Mouse (Mus musculus) liver, adult 2 months (tissue): ENCODE measurements at regions not wholly inside any gene's neighbourhood (a gene's known extent, or its start where the extent isn't known, plus 50 kb on each side); places are given as distances from the start of the nearest gene placed in this dataset.
A peak's percentile ranks its signal among the peaks of the same experiment; 100 is the strongest.

Experiments used
- DNase-seq: peaks from one replicate; pipeline ENCODE4 v3.0.0-alpha.2; 2011; ENCODE audit warnings: low read depth, low spot score; ENCODE audit errors: extremely low read depth
- H3K27ac ChIP-seq: fragments of 200-500 bp; replicated peaks from 2 replicates; pipeline ENCODE4 v1.5.1; 2012; ENCODE audit warnings: low read depth, mild to moderate bottlenecking, control low read depth, inconsistent platforms, low read length; ENCODE audit not compliant: insufficient read depth
- H3K27me3 ChIP-seq: fragments of 200-500 bp; 2 replicates; pipeline ENCODE4 v1.6.1; 2012; ENCODE audit warnings: mild to moderate bottlenecking, moderate library complexity, low read length, inconsistent platforms; ENCODE audit not compliant: control insufficient read depth, insufficient read depth
- H3K36me3 ChIP-seq: fragments of 200-500 bp; 2 replicates; pipeline ENCODE4 v1.6.1; 2012; ENCODE audit warnings: low read length, inconsistent platforms; ENCODE audit not compliant: control insufficient read depth, insufficient read depth
- H3K4me1 ChIP-seq: fragments of 200-500 bp; 2 replicates; pipeline ENCODE4 v1.6.1; 2011; ENCODE audit warnings: low read length; ENCODE audit not compliant: control insufficient read depth, insufficient read depth
- H3K4me3 ChIP-seq: fragments of 200-500 bp; 2 replicates; pipeline ENCODE4 v1.5.1; 2011; ENCODE audit warnings: low read depth, mild to moderate bottlenecking, control low read depth, low read length, moderate library complexity; ENCODE audit not compliant: insufficient read depth
- H3K79me2 ChIP-seq: fragments of 200-500 bp; 2 replicates; pipeline ENCODE4 v1.6.1; 2012; ENCODE audit warnings: inconsistent platforms, mild to moderate bottlenecking, low read length, moderate library complexity; ENCODE audit not compliant: control insufficient read depth, insufficient read depth
- H3K9ac ChIP-seq: fragments of 200-500 bp; 2 replicates; pipeline ENCODE4 v1.6.1; 2012; ENCODE audit warnings: low read depth, mild to moderate bottlenecking, control low read depth, inconsistent platforms, low read length
- CTCF ChIP-seq: fragments of 200-500 bp; IDR thresholded peaks from 2 replicates; pipeline ENCODE4 v1.5.1; 2011; ENCODE audit warnings: low read depth, low read length, control low read depth
- POLR2A ChIP-seq: fragments of 200-500 bp; IDR thresholded peaks from 2 replicates; pipeline ENCODE4 v1.6.1; 2011; ENCODE audit warnings: low read length, control low read depth; ENCODE audit not compliant: insufficient read depth; ENCODE audit errors: extremely low read depth
- WGBS: fragments of 180-500 bp; shearing (Covaris S2); methylation state at CpG from one replicate; pipeline ENCODE4 v1.1.7; 2018; 5-methylcytosine and 5-hydroxymethylcytosine counted together

- H3K79me2 ChIP-seq = no peaks in the 10 kb centered on the region
- no peak overlapping the region for H3K9ac ChIP-seq
- H3K27me3 ChIP-seq = peaks cover 4% of the 10 kb centered on the region; the same call in 1 of the 2 replicates
- no peak overlapping the region for H3K27ac ChIP-seq
- DNase-seq = no peak
- H3K4me3 ChIP-seq = no peak overlapping the region
- H3K4me1 ChIP-seq = no peaks in the 10 kb centered on the region
- 81% methylated on average over 20 of the region's 20 CpGs for WGBS
- TF ChIP-seq CTCF (no peak), POLR2A (no peak)
- no peaks in the 10 kb centered on the region for H3K36me3 ChIP-seq
These were observed 53.9 kb upstream of the Ptch1 start for GRCm38 (mm10) chr13:63627184-63627893.

DNA sequence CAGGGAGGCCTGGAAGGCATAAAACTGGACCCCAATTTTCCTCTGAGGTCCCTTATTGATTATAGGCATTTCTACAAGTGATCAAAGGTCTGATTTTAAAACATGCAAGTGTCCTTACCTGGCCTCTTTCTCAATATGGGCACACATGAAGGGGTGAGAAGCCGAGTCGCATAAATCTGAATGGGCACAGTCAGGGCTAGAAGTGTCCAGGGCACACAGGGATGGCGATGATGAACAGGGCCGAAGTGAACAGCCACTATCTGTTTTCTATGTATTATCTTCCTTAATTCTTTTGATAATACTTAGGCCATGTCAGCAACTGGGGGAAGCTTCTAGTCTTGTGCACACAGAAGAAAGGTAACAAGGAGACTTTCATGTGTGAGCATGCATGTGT lies 54.5 kb upstream of the Ptch1 start:
- H3K4me3 ChIP-seq = no peak overlapping the region
- no peaks in the 10 kb centered on the region for H3K36me3 ChIP-seq
- no peak overlapping the region for H3K27ac ChIP-seq
- 94% methylated on average over 4 of the region's 4 CpGs for WGBS
- H3K79me2 ChIP-seq = no peaks in the 10 kb centered on the region
- no peak for DNase-seq
- H3K9ac ChIP-seq = no peak overlapping the region
- H3K4me1 ChIP-seq = no peaks in the 10 kb centered on the region
- H3K27me3 ChIP-seq = peaks cover 4% of the 10 kb centered on the region; the same call in 1 of the 2 replicates
- TF ChIP-seq CTCF (no peak), POLR2A (no peak)

DNA sequence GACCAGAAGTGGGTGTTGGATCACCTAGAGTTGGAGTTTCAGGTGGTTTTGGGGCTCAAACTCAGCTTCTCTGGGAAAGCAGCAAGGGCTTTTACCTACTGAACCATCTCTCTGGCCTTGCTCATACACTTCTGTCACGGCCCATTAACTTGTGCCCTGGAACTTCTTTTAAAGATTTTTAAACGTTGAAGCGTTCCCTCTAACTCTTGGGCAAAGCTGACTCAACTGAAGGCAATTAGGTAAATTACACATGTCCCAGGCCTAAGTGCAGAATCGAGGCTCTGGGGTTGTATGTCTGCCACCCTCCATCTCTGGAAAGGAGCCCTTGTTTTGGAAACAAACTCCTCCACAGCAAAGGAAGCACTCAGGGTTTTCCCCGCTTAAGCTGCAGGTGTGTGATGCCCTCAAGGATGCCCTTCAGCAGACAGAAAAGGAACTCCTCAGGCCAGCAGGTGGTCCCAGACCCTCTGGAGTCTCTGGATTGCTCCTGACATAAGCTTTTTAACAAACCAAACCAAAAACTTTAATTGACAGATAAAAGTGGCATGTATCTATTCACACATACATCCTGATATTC lies 58.5 kb upstream of the Ptch1 start:
- WGBS = 75% methylated on average over 5 of the region's 5 CpGs
- DNase-seq = no peak

GRCm38 (mm10) chr13:63634294-63634693 lies 60.9 kb upstream of the Ptch1 start:
- no peak overlapping the region for H3K4me3 ChIP-seq
- H3K79me2 ChIP-seq = no peaks in the 10 kb centered on the region
- H3K9ac ChIP-seq = no peak overlapping the region
- TF ChIP-seq POLR2A = no peak
- no peak for TF ChIP-seq CTCF
- no peaks in the 10 kb centered on the region for H3K4me1 ChIP-seq
- no peaks in the 10 kb centered on the region for H3K27me3 ChIP-seq
- no peaks in the 10 kb centered on the region for H3K36me3 ChIP-seq
- no peak overlapping the region for H3K27ac ChIP-seq
- WGBS = 91% methylated on average over 2 of the region's 2 CpGs
- DNase-seq = no peak

More for the DNA sequence above, 58.5 kb upstream of the Ptch1 start:
- Histone ChIP-seq H3K79me2 (no peaks in the 10 kb centered on the region), H3K4me3 (no peak overlapping the region), H3K4me1 (no peaks in the 10 kb centered on the region), H3K27me3 (no peaks in the 10 kb centered on the region), H3K9ac (no peak overlapping the region), H3K36me3 (no peaks in the 10 kb centered on the region), H3K27ac (no peak overlapping the region)
- TF ChIP-seq CTCF (no peak), POLR2A (no peak)

DNA sequence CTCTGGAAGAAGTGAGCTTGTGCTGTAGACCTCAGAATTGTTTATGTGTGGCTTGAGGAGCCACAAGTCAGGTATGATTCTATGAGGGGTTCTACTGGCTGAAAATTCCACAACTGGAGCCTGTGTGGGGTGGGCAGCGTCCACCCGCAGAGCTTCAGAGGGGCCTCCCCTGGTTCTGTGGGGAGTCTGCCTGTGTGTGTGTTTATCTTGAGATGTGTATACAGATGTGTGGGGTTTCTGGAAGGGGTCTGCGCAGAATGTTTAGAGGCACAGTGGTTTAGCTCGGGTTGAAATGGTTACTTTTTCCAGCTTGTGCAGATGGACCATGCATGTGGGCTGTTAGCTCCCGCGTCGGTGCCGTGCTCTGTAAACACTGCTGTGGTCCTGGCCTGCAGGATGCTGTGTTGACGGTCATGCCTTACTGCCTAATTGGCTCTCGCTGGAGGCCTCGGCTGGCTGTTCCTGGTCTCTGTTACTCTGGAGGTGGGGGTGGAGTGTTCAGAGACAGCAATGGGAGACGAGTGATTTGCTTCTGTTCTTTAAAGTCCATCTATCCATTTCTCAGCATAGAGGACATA lies 68.3 kb upstream of the Ptch1 start:
- no peak for DNase-seq
- H3K4me3 ChIP-seq = no peak overlapping the region
- 56% methylated on average over 12 of the region's 12 CpGs for WGBS
- H3K4me1 ChIP-seq = peaks cover 6% of the 10 kb centered on the region
- no peak for TF ChIP-seq POLR2A
- TF ChIP-seq CTCF = no peak
- H3K27me3 ChIP-seq = no peaks in the 10 kb centered on the region
- H3K9ac ChIP-seq = no peak overlapping the region
- H3K36me3 ChIP-seq = no peaks in the 10 kb centered on the region
- H3K79me2 ChIP-seq = no peaks in the 10 kb centered on the region
- H3K27ac ChIP-seq = no peak overlapping the region

- DNase-seq = peak; percentile 22
- no peak overlapping the region for H3K9ac ChIP-seq
- H3K36me3 ChIP-seq = no peaks in the 10 kb centered on the region
- peaks cover 6% of the 10 kb centered on the region for H3K4me1 ChIP-seq
- TF ChIP-seq CTCF = no peak
- TF ChIP-seq POLR2A = no peak
- H3K27ac ChIP-seq = peak overlapping the region; percentile 20
- 35% methylated on average over 5 of the region's 5 CpGs for WGBS
- no peaks in the 10 kb centered on the region for H3K27me3 ChIP-seq
- H3K4me3 ChIP-seq = no peak overlapping the region
- no peaks in the 10 kb centered on the region for H3K79me2 ChIP-seq
These were observed 69.2 kb upstream of the Ptch1 start for GRCm38 (mm10) chr13:63642617-63643016.
